Mouse (Mus musculus): Measurements from ENCODE around the gene Brpf3. TPM values are rescaled to one million over a fixed set of nuclear protein-coding genes. Genes with fewer than 3 reads are reported as not detected.

The Brpf3 gene
- polyA plus RNA-seq, 1 experiment from 2014 or later: 12.5 TPM

- ATAC-seq (ENCODE audit: insufficient read depth) (no peak), DNase-seq (peak; percentile 45)
- H3K4me1 ChIP-seq (ENCODE audit: insufficient read depth): peaks cover 4% of the 10 kb centered on the region; the same call in 1 of the 2 replicates
- no peaks in the 10 kb centered on the region for H3K36me3 ChIP-seq (ENCODE audit: insufficient read depth)
- 5% methylated on average over 14 of the region's 14 CpGs for WGBS
- peak overlapping the region; percentile 100; the same call in 1 of the 2 replicates for H3K9ac ChIP-seq
- TF ChIP-seq CTCF (IDR thresholded peaks at IDR 0.05; ENCODE audit: low read depth): no peak
- H3K4me3 ChIP-seq (ENCODE audit: low read depth, low read length): peak overlapping the region; percentile 85
- H3K4me2 ChIP-seq: peak overlapping the region; percentile 99
- H3K27ac ChIP-seq (ENCODE audit: low read depth): peak overlapping the region; percentile 3; the same call in 1 of the 2 replicates
- H3K9me3 ChIP-seq (ENCODE audit: low read depth, low read length): no peaks in the 10 kb centered on the region
- H3K27me3 ChIP-seq (ENCODE audit: insufficient read depth, low read length): no peaks in the 10 kb centered on the region
Measured at GRCm38 (mm10) chr17:28799291-28800160, 1.4 kb upstream of the Brpf3 start.

DNA sequence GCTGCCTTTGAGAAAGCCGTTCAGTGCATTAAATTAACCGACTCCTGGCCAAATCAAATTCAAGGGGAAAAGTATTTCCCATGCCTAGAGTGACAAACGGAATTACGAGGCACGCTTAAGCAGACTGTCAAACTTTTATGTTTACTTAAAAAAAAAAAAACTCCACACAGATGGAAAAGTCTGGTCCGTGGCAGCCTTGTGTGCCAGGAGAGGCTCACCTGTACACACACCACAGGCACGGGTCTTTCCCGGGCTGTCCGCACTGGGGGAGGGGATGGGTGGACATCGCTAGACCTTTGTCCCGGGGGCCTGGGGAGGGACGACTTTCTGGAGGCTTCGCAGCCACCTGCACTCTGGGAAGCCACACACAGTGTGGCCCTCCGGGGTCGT lies 614 bp upstream of the Brpf3 start:
- WGBS: under 1% methylated on average over 15 of the region's 15 CpGs
- TF ChIP-seq CTCF (IDR thresholded peaks at IDR 0.05; ENCODE audit: low read depth): no peak
- Histone ChIP-seq H3K36me3 (ENCODE audit: insufficient read depth) (peaks cover 2% of the 10 kb centered on the region; the same call in 1 of the 2 replicates), H3K27me3 (ENCODE audit: insufficient read depth, low read length) (no peaks in the 10 kb centered on the region), H3K9ac (peak overlapping the region; percentile 100), H3K4me1 (ENCODE audit: insufficient read depth) (peaks cover 4% of the 10 kb centered on the region; the same call in 1 of the 2 replicates), H3K27ac (ENCODE audit: low read depth) (peak overlapping the region; percentile 98), H3K4me3 (ENCODE audit: low read depth, low read length) (peak overlapping the region; percentile 85), H3K9me3 (ENCODE audit: low read depth, low read length) (no peaks in the 10 kb centered on the region), H3K4me2 (peak overlapping the region; percentile 99)
- ATAC-seq (ENCODE audit: insufficient read depth): no peak
- peak; percentile 46 for DNase-seq

DNA sequence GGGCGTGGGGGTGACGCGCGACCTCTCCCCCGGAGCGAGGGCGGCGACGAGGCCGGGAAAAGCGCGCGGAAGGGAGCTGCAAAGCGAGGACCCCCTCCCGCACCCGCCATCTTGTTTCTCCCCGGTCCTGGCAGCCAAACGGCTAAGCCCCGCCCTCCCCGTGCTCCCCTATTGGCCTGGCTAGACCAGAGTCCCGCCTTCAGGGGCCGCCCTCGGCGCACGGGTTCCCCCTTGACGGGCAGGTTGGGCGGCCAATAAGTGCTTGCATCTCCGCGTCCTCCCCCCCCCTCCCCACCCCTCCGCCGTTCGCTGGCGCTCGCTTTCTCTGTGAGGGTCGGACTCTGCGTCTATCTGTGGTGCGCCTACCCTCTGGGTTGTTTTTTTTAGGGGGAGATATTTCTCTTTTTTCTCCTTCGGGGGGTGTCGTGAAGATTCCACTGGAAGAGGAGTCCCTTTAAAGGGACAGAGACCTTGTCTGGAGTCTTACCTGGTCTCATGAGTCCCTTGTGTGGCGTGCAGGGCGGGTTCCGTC lies 650 bp downstream of the Brpf3 start:
- Histone ChIP-seq H3K36me3 (ENCODE audit: insufficient read depth) (peaks cover 15% of the 10 kb centered on the region), H3K27me3 (ENCODE audit: insufficient read depth, low read length) (no peaks in the 10 kb centered on the region), H3K4me2 (peak overlapping the region; percentile 99), H3K27ac (ENCODE audit: low read depth) (peak overlapping the region; percentile 98), H3K9me3 (ENCODE audit: low read depth, low read length) (no peaks in the 10 kb centered on the region), H3K4me1 (ENCODE audit: insufficient read depth) (peaks cover 4% of the 10 kb centered on the region; the same call in 1 of the 2 replicates), H3K9ac (peak overlapping the region; percentile 100), H3K4me3 (ENCODE audit: low read depth, low read length) (peak overlapping the region; percentile 85)
- ATAC-seq (ENCODE audit: insufficient read depth) (peak; percentile 98), DNase-seq (peak; percentile 99)
- WGBS: under 1% methylated on average over 41 of the region's 42 CpGs
- TF ChIP-seq CTCF (IDR thresholded peaks at IDR 0.05; ENCODE audit: low read depth): no peak

- DNase-seq: peak; percentile 71
Measured at GRCm38 (mm10) chr17:28802006-28802481, 1.2 kb downstream of the Brpf3 start.

GRCm38 (mm10) chr17:28803316-28803715 lies 2.4 kb downstream of the Brpf3 start:
- no peak overlapping the region for H3K27ac ChIP-seq (ENCODE audit: low read depth)
- WGBS: 90% methylated on average over 1 of the region's 1 CpGs
- H3K4me3 ChIP-seq (ENCODE audit: low read depth, low read length): no peak overlapping the region
- no peak for TF ChIP-seq CTCF (IDR thresholded peaks at IDR 0.05; ENCODE audit: low read depth)
- no peaks in the 10 kb centered on the region for H3K27me3 ChIP-seq (ENCODE audit: insufficient read depth, low read length)
- H3K9ac ChIP-seq: no peak overlapping the region
- H3K9me3 ChIP-seq (ENCODE audit: low read depth, low read length): no peaks in the 10 kb centered on the region
- H3K36me3 ChIP-seq (ENCODE audit: insufficient read depth): peaks cover 31% of the 10 kb centered on the region
- H3K4me1 ChIP-seq (ENCODE audit: insufficient read depth): peaks cover 4% of the 10 kb centered on the region; the same call in 1 of the 2 replicates
- DNase-seq (no peak), ATAC-seq (ENCODE audit: insufficient read depth) (no peak)
- H3K4me2 ChIP-seq: no peak overlapping the region; the same call in 1 of the 2 replicates

More at GRCm38 (mm10) chr17:28802006-28802481, 1.2 kb downstream of the Brpf3 start:
- no peak for TF ChIP-seq CTCF (IDR thresholded peaks at IDR 0.05; ENCODE audit: low read depth)
- WGBS: 1% methylated on average over 18 of the region's 18 CpGs
- 0 out of 2 replicates have a peak overlapping the region, but pooled peaks have one; percentile 28 for H3K27ac ChIP-seq (ENCODE audit: low read depth)
- H3K4me3 ChIP-seq (ENCODE audit: low read depth, low read length): peak overlapping the region; percentile 85
- H3K4me2 ChIP-seq: peak overlapping the region; percentile 99
- peak overlapping the region; percentile 71 for H3K9ac ChIP-seq
- ATAC-seq (ENCODE audit: insufficient read depth): peak; percentile 16; the same call in 1 of the 2 replicates
- H3K27me3 ChIP-seq (ENCODE audit: insufficient read depth, low read length): no peaks in the 10 kb centered on the region
- H3K4me1 ChIP-seq (ENCODE audit: insufficient read depth): peaks cover 4% of the 10 kb centered on the region; the same call in 1 of the 2 replicates
- H3K36me3 ChIP-seq (ENCODE audit: insufficient read depth): peaks cover 20% of the 10 kb centered on the region
- H3K9me3 ChIP-seq (ENCODE audit: low read depth, low read length): no peaks in the 10 kb centered on the region

GRCm38 (mm10) chr17:28804973-28805372 lies 4.1 kb downstream of the Brpf3 start:
- H3K4me3 ChIP-seq (ENCODE audit: low read depth, low read length): no peak overlapping the region
- H3K4me1 ChIP-seq (ENCODE audit: insufficient read depth): no peaks in the 10 kb centered on the region
- TF ChIP-seq CTCF (IDR thresholded peaks at IDR 0.05; ENCODE audit: low read depth): no peak
- no peak overlapping the region for H3K9ac ChIP-seq
- no peaks in the 10 kb centered on the region for H3K9me3 ChIP-seq (ENCODE audit: low read depth, low read length)
- peaks cover 48% of the 10 kb centered on the region for H3K36me3 ChIP-seq (ENCODE audit: insufficient read depth)
- H3K27me3 ChIP-seq (ENCODE audit: insufficient read depth, low read length): no peaks in the 10 kb centered on the region
- H3K4me2 ChIP-seq: no peak overlapping the region
- ATAC-seq (ENCODE audit: insufficient read depth): no peak
- DNase-seq: no peak
- 82% methylated on average over 6 of the region's 6 CpGs for WGBS
- no peak overlapping the region for H3K27ac ChIP-seq (ENCODE audit: low read depth)

DNA sequence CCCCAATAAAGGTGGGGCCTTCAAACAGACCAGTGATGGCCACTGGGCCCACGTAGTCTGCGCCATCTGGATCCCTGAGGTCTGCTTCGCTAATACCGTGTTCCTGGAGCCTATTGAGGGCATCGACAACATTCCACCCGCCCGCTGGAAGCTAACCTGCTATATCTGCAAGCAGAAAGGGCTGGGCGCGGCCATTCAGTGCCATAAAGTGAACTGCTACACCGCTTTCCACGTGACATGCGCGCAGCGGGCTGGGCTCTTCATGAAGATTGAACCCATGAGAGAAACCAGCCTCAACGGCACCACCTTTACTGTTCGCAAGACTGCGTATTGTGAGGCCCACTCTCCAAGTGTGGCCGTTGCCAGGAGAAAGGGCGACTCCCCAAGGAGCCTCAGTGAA lies 5.9 kb downstream of the Brpf3 start:
- H3K9me3 ChIP-seq (ENCODE audit: low read depth, low read length): no peaks in the 10 kb centered on the region
- no peak overlapping the region for H3K4me2 ChIP-seq
- H3K4me1 ChIP-seq (ENCODE audit: insufficient read depth): no peaks in the 10 kb centered on the region
- no peak for TF ChIP-seq CTCF (IDR thresholded peaks at IDR 0.05; ENCODE audit: low read depth)
- no peak overlapping the region for H3K4me3 ChIP-seq (ENCODE audit: low read depth, low read length)
- peaks cover 66% of the 10 kb centered on the region for H3K36me3 ChIP-seq (ENCODE audit: insufficient read depth)
- H3K27ac ChIP-seq (ENCODE audit: low read depth): no peak overlapping the region
- no peak for DNase-seq
- no peak for ATAC-seq (ENCODE audit: insufficient read depth)
- no peaks in the 10 kb centered on the region for H3K27me3 ChIP-seq (ENCODE audit: insufficient read depth, low read length)
- no peak overlapping the region for H3K9ac ChIP-seq
- WGBS: 93% methylated on average over 19 of the region's 19 CpGs

All from lung, embryonic 14.5 days (tissue).